Mouse (Mus musculus) heart, postnatal 14 days (tissue): Measurements from ENCODE around the gene Banp. TPM values are rescaled to one million over a fixed set of nuclear protein-coding genes. Genes with fewer than 3 reads are reported as not detected.

Experiments used
- DNase-seq, 2 experiments: peaks; one replicate each; pipeline ENCODE4 v3.0.0; 2021 to 2022
- intact Hi-C: fragments of 180-260 bp; cut with DNase I; formaldehyde crosslinking; loops from one replicate; pipeline ENCODE4 v1.15.1; 2025
- total RNA-seq, 2 experiments: library from RNA; stranded (reverse); gene quantifications; 2 replicates each; pipeline ENCODE4 v1.2.3; 2021

Gene Banp
- total RNA-seq, 2 experiments from 2014 or later: 16.0 to 24.5 TPM

DNA sequence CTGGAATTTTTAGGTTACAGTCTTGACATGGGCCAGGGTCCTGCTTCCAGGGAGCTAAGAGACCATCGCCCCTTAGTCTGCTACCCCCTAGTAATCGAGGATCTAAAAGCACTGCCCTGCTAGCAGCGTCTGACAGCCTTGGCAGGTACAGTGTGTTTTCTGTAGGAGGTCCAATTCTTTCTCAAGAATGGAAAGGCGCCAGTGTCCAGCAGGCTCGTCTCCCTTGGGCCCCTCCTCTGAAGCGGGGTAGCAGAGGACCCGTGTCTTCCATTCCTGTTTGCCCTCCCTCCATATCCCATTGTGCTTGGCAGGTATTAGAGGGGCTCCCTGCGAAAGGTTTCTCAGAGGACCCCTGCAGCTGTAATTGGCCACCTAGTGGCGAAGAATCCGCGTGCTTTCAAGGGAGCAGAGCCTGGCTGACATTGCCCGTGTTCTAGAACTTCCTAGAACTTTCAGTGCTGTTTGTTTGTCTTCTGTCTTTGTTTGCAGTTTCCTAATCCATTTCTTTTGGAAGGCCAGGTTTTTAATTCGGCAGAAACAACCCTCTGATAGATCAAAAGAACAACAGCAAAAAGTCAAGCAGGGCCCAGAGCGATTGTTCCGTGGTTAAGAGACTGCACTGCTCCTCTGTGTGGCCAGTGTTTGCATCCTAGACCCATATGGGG lies 97.8 kb downstream of the Banp start:
- DNase-seq: peak; percentile 21 to 41
- intact Hi-C loops: no loop called here

DNA sequence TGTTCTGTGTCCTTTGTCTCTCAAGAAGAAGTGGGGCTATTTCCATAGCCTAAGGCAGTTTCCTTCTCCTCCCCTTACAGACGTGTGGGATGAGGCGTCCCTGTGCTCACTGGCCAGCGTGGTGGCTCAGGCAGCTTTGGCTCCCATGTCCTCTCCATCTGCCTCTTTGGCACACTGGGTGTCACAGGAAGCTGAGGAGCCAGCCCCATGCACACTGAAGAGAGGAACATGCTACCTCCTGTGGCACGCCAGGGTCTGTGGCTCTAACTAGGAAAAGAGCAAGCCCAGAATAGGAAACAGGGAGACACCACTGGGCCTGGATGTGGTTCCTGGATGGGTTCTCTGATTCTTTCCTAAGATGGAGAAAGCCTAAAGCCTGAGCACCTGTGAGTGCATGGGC lies 99.7 kb downstream of the Banp start:
- intact Hi-C loops: no loop called here
- DNase-seq: no peak

DNA sequence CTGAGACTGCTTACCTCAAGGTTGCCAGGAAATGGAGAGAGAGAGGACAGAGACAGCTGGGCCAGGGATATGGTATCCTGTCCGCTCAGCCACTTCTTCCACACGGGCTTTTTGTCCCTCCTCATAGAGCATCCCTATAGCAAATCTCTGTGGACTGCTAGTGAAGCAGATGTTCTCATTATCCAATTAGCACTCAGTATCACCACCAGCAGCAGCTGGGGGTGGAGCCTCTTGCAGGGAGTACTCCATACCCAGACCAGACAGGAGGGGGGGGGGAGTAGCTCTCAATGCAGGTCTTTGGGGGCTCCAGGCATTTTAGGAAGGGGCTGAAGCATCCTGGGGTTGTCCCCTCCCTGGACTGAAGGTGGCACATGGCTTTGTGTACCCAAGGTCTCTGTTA lies 100.4 kb downstream of the Banp start:
- intact Hi-C loops: no loop called here
- DNase-seq: no peak

DNA sequence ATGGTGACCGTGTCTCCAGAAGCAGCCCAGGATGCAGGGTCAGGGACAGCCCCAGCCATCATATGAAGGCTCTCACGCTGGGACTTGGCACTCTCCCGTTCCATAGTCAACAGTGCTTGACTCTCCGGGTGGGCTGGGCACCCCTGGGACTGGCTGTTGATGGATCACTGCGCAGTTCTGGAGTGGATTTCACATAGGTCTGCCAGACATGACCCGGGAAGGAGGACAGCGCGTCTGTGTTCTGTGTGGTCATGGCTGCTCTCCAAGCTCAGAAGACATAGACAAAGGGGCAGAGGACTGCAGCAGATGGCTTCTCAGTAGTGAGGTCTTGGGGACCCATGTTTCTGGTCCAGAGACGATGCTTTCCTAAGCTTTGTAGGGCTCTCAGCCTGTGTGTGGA lies 101.1 kb downstream of the Banp start:
- intact Hi-C loops: no loop called here
- peak in 1 of 2 experiments; percentile 58 for DNase-seq

DNA sequence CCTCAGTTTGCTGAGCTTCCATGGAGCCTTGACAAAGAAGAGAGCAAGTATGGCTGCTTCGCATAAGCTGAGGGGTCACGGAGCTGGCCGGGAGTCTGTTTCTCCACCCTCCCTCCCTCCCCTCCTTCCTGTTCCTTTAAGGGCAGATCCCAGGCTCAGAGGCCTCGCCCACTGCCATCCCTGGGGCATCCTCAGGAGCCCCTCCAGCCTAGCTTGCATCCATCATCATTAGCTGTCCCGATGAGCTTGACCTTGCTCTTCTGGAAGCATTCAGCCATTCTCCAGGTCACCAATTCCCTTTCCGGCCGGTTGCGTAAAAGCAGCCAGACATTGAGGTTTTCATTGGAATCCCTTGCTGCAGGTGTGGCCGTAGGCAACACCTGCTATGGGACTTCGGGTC lies 105.8 kb downstream of the Banp start:
- intact Hi-C loops: no loop called here
- DNase-seq: no peak

DNA sequence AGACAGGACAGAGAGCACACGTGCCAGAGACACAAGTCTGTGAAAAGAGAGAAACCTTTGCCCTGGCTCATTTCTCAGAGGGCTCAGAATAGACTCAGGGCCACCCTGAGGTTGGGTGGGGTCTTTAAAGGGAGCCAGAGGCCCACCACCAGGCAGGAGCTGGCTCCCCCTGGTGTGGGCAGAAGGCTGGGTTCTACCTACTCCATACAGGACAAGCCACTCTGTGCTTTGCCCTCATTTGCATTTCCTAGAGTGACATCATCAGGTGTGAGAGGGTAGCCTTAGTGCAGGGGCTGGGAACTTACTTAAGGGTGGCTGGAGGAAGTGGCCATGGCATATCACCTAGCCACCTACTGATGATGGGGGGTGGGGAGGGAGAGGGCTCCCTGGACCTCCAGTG lies 106.6 kb downstream of the Banp start:
- DNase-seq: no peak
- intact Hi-C loops: no loop called here

DNA sequence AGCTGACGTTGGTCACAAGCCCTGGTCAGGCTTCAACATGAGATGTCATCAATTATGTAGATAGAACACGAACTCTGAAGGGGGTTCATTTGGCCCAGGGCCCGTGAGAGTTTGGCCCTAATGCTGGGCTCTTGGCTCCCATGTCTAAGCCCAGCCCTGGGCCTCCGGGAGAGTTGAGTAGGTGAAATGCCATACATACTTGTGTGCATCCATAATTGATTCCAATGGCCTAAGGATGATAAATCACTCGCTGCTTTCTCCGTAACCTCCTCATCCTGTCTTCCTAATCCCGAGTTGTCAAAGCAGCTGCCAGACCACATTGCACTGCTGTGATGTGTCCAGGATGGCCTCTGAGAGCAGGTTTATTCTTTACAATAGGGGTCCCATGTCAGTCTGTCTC lies 107.3 kb downstream of the Banp start:
- intact Hi-C loops: no loop called here
- DNase-seq: no peak

DNA sequence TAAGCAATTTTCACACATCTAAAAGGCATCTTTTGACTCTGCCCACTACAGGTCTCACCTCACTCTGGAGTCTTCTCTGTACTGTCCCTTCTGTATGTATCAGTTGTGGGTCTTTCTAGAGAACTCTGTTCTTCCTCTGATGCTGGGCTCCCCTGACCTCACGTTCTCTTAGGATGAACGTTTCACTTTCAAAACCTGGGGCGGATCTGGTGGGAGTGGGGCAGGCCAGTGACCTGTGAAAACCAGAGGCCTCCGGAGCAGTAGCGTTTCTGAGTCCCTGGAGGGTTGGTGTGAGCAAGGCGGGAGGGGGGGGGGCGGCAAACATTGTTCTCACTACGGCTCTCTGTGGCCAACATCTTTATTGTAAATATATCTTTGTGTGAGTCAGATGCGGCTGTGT lies 109.0 kb downstream of the Banp start:
- no peak for DNase-seq
- intact Hi-C loops: no loop called here

DNA sequence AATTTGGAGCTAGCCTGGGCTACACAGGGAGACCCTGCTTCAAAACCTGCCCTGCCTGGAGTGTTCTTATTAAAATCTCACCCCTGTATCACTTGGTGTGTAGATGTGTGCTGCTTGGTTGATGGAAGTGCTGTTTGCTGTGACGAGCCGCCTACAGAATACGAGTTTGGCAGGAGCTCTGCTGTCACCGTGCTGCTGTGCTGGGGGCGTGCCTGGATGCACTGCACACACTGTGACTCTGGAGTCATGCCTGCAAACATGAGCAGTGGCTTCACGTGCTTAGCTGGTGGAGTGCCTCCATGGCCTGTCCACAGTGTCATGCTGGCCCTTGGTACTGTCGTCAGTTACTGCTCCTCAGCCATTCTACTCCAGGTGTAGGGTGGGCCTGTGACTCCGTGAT lies 109.4 kb downstream of the Banp start:
- intact Hi-C loops: no loop called here

DNA sequence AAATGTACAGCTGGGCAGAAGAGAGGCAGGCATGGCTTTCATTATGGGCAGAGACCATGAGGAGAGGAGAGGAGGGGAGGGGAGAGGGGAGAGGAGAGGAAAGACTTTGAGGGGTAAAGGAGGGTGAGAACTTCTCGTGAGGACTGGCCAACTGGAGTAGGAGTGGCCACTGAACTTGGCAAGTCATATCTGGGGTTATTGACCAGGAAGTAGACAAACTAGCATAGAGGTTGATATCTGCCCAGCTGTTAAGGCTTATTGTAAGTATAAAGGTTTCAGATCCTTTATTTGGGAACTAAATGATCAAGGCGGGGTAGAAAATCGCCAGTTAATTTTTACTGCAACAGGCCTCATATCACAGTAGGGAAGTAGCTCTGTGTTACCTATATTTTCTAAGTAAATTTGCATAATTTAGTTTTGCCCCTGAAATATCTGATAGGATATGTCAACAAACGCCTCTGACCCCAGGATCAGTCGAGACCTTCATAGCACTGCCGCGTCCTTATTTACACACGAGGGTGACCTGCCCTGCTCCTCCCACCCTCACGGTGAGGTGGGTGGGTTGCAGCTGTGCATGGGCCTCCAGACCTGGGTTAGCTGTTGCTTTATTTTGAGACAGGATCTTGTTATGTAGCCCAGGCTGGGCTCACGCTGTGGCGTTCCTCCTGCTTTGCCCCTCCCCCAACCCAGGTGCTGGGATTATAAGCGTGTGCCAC lies 113.1 kb downstream of the Banp start:
- intact Hi-C loops: no loop called here
- DNase-seq: no peak

More for the DNA sequence above, 109.4 kb downstream of the Banp start:
- no peak for DNase-seq

DNA sequence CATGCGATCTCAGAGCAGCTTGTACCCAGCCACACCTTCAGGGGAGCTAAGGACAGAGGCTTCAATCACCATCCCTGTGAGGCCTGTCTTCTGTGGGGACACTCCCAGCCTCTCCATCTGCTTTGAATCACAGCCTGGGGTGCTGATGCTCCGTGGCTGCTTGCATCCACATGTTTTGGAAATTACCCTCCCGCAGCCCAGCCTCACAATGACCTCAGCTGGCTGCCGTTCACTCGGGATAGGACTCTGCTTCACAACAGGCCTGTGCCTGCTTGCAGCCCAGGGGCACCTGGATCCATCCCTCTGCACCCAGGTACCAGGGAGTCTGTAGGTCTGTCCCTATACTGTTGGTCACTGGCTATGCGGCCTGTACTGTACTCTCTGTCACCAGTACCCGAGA lies 114.8 kb downstream of the Banp start:
- intact Hi-C loops: no loop called here
- DNase-seq: peak; percentile 36 to 51

DNA sequence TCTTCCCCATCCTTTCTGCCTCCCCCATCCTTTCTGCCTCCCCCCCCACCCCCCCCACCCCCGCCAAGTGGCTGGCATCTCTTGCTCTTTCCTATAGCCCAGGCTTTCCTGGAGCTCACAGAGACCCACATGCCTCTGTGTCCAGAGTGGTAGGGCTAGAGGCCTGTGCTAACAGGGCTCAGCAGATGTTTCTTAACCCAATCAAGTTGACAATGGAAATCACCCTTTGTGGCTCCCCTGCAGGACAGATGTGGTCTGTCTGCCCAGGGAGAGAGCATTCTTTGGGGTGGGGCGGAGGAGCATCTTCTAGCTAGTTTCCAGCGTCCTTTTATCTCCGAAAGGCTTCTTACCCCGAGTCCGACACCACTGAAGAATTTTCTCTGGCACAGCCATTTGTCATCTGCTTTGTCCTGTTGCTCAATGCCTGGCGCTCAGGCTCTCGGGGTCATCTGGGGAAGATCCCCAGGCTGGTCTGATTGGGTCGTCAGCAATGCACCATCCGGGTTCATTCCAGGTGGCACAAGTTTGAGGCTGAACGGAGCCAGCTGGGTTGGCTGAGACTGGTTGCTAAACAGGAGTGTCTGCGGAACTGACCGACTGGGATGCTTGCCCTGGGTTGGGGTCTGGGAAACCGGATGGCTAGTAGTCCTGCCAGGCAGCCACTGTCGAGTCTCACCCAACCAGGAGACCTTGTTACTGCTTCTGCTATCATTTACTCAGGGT lies 118.4 kb downstream of the Banp start:
- intact Hi-C loops: no loop called here
- no peak for DNase-seq

DNA sequence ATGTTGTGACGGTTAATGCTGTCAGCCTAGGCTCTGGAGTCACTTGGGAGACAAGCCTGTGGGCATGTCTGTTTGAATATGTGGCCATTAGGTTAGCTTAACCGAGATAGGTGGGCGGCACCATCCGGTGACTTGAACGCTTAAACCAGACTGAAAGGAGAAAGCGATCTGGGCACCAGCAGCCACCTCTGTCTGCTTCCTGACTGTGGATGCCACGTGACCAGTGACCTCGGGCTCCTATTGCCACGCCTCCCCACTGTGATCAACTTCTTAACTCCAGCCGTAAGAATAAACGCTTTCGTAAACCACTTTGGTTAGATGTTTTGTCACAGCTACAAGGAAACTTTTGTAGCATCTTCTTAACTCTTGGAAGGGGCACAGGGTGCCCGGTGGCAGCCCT lies 119.1 kb downstream of the Banp start:
- DNase-seq: no peak
- intact Hi-C loops: no loop called here

DNA sequence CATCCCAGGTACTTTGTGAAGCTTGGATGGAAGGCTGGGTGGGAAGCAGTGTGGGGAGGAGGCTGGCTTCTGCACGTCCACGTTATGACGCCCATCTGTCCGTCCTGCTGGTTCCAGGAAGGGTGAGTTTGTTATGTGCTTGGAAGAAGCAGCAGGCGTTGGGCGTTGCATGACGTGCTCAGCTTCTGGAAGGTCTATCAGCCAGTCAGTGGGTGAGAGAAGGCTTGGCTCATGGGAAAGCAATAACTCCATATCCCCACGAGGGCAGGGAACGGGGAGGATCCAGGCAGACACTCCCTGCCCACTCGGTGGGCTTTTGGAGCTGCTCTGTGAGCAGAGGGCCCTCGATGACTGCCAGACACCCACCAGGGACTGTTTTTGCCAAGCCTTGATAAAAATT lies 119.7 kb downstream of the Banp start:
- intact Hi-C loops: no loop called here
- DNase-seq: no peak

DNA sequence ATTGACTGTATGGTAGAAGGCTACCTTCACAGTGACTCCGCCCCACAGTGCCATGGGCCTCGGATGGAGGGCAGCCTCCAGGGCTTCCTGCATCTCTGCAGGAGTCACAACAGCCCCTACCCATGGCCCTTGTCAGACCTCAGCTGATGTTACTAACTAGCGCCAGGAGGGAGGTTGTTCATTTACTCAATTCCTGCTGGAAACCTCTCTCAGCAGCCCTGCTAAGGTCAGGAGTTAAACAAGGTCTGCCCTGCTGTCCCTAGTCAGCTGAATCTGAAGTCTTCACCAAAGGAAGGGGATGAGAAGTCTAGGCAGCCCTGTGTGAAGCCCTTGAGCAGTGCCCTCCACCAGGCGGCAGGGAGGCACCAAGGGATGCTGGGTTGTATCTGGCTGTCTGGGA lies 121.6 kb downstream of the Banp start:
- no peak for DNase-seq

DNA sequence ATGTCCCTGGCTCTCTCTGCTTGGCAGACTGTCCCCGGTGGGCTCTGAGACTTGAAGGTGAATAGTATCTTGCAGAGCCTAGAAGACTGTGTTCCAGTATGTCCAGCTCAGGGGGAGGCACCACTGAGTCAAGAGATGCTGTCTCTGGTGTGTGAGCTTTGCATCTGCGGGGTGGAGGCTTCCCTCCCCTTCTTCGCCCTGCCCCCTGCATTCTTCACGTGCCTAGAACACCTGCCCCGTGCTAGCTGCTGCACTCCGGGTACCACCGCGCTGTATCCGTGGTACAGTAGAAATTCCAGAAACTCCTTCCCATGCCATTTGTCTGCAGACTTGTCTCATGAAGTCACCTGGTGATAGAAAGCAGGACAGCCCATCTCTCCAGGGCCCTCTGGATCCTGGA lies 124.4 kb downstream of the Banp start:
- DNase-seq: no peak
- intact Hi-C loops: no loop called here

More for the DNA sequence above, 121.6 kb downstream of the Banp start:
- intact Hi-C loops: no loop called here

DNA sequence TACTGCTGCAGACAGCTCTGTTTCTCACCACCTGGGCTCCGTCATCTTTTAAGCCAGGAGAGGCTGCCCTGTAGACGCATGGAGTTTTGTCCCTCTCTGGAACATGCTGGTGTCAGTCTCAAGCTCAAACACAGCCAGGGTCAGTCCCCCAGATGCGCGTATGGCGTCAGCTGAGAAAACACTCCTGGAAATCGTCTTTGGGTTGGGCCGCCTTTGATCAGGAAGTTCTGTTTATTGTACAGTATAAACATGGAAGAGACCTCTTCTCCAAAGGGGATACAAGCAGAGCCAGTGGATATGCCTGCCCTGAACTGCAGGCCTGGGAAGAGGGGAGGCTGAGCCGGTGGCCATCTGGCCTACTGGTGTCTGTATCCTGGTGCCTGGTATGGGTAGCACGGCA lies 124.9 kb downstream of the Banp start:
- no peak for DNase-seq
- intact Hi-C loops: no loop called here

DNA sequence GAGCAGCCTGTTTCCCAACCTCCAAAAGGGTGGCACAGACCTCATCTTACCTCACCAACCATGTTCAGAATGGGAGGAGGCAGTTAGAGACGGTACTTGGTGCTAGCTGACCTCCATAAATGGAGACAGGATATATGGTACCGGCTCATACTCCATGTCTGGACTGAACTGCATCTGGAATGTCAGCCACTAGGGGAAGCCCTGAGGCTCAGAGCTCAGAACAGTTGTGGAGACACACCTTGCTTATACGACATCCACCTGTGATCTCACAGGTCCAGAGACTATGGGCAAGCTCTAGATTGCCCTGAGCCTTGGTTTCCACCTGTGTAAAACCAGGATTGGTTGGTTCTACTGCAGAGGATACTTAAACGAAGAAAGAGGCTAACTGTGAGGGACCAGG lies 125.4 kb downstream of the Banp start:
- no peak for DNase-seq
- intact Hi-C loops: no loop called here

DNA sequence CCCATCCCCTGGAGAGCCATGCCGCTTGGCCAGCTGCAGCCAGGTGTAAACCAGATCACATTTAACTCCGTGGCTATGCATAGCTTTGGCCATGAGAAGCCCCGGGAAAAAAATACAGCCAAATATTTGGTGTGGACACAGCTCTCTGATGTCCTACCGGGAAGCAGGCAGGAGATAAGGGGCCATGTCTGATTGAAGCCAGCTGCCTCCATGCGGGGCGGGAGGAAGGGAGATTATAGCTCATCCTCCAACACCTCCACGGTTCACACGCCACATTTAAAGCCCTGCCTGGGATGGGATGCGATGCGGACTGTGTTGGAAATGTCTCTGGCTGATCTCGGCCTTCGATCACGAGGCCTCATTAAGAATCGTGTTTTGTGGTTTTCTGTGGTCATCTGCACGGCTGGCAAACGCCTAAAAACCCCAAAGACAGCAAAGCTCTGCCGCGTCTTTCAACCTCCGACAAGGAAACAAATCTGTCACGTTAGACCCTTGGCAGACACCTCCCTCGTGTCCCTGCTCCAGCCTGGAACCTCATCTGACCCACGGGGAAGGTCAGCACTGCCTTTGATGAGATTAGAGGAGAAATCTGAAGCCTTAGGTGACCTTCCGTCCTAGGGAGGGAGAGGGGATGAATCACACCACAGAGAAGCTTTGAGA lies 126.8 kb downstream of the Banp start:
- no peak for DNase-seq
- intact Hi-C loops: no loop called here

DNA sequence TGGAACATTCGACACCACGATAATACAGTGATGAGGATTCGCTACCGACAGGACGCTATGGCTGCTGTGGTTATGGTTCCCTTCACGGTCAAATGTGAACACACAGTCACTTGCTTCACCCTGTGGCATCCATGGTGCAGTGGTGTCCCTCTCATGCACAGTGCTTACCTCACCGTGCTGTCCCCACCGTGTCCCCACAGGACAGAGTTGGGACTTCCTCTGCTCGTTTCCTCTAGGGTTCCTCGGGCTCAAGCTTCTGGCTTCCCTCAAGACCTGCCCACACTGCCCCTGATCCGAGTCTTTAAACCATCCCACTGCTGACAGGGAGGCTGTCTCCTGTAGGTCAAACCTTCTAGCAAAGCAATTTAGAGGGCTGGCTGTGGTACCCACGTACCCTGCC lies 128.8 kb downstream of the Banp start:
- intact Hi-C loops: no loop called here
- DNase-seq: no peak
